Mouse (Mus musculus): ENCODE measurements at regions not wholly inside any gene's neighbourhood (a gene's known extent, or its start where the extent isn't known, plus 50 kb on each side); places are given as distances from the start of the nearest gene placed in this dataset.

DNA sequence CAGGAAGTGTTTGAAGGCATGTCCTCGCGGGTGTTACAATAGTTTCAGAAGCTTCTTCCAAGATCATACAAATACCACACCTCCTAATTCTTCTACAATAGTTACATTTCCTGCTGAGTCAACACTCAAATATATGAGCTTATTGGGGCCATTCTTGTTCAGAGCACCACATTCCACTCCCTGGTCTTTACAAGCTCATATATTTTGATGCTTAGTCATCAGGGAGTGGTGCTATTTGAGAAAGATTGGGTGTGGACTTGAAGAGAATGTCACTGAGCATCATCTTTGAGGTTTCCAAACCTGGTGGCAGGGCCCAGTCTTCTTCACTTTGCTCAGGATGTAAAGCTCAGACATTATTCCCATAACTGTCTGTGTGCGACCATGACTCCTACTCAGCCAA, 685.9 kb upstream of the Negr1 start:
- TF ChIP-seq CTCF (conservative IDR thresholded peaks at IDR 0.05 in 1 of 2, IDR thresholded peaks at IDR 0.05 in 1 of 2; ENCODE audit: low read depth in 2 of 2, low read length in 2 of 2), result no peak
- TF ChIP-seq RCOR1 (conservative IDR thresholded peaks at IDR 0.05; ENCODE audit: low read depth, low read length), result no peak
- TF ChIP-seq E2F4 (IDR thresholded peaks at IDR 0.05; ENCODE audit: insufficient replicate concordance, low read depth, low read length), result no peak
- no peak for TF ChIP-seq TBP (conservative IDR thresholded peaks at IDR 0.05; ENCODE audit: low read depth, low read length)
- TF ChIP-seq MAFK (IDR thresholded peaks at IDR 0.05; ENCODE audit: insufficient replicate concordance, low read length), result no peak
- no peak for TF ChIP-seq USF2 (conservative IDR thresholded peaks at IDR 0.05; ENCODE audit: low read depth, low read length)
- TF ChIP-seq MAX (IDR thresholded peaks at IDR 0.05; ENCODE audit: low read length), result no peak
- no peak for TF ChIP-seq SIN3A (IDR thresholded peaks at IDR 0.05; ENCODE audit: low read length)
- no peak for TF ChIP-seq CHD1 (IDR thresholded peaks at IDR 0.05; ENCODE audit: low read depth, low read length)
- TF ChIP-seq HCFC1 (IDR thresholded peaks at IDR 0.05; ENCODE audit: low read depth, low read length), result no peak
- TF ChIP-seq ZNF384 (IDR thresholded peaks at IDR 0.05; ENCODE audit: low read depth, low read length), result no peak
- no peak for TF ChIP-seq BHLHE40 (IDR thresholded peaks at IDR 0.05; ENCODE audit: low read depth, low read length)
- TF ChIP-seq KAT2A (IDR thresholded peaks at IDR 0.05; ENCODE audit: insufficient replicate concordance, low read length), result no peak

All from CH12.LX (cell line).